Mouse (Mus musculus) v-Abl transformed pro-B cells (cell line): ENCODE results near the gene Fbxl21.

Source experiments
- in situ Hi-C, 2 experiments: fragments of 400-800 bp; cut with MboI; formaldehyde crosslinking; loops; one replicate each; pipeline ENCODE4 v1.15.1; 2025; ENCODE audit not compliant: unreplicated experiment in 2 of 2

The Fbxl21 gene

GRCm38 (mm10) chr13:56575074-56575473, 52.8 kb downstream of the Fbxl21 start:
- in situ Hi-C loops, result loop anchor here in 1 of 2 experiments (5.0 to 25.0 kb wide), 3 partner anchors 82 to 687 kb away; no protein-coding TSS in a partner anchor

- in situ Hi-C loops, result loop anchor here in 1 of 2 experiments (5.0 to 25.0 kb wide), 3 partner anchors 81 to 686 kb away; no protein-coding TSS in a partner anchor
Measured at GRCm38 (mm10) chr13:56575701-56576321, 53.5 kb downstream of the Fbxl21 start.

- in situ Hi-C loops, result loop anchor here in 1 of 2 experiments (5.0 to 25.0 kb wide), 3 partner anchors 79 to 684 kb away; no protein-coding TSS in a partner anchor
Measured at GRCm38 (mm10) chr13:56578097-56578496, 55.8 kb downstream of the Fbxl21 start.

GRCm38 (mm10) chr13:56580450-56580849, 58.2 kb downstream of the Fbxl21 start:
- in situ Hi-C loops, result loop anchor here in 1 of 2 experiments (25.0 kb wide), 1 partner anchor 682 kb away; no protein-coding TSS in a partner anchor

GRCm38 (mm10) chr13:56581512-56581911, 59.2 kb downstream of the Fbxl21 start:
- in situ Hi-C loops, result loop anchor here in 1 of 2 experiments (25.0 kb wide), 1 partner anchor 681 kb away; no protein-coding TSS in a partner anchor

GRCm38 (mm10) chr13:56581961-56582434, 59.7 kb downstream of the Fbxl21 start:
- in situ Hi-C loops, result loop anchor here in 1 of 2 experiments (25.0 kb wide), 1 partner anchor 680 kb away; no protein-coding TSS in a partner anchor

GRCm38 (mm10) chr13:56582720-56583119, 60.4 kb downstream of the Fbxl21 start:
- in situ Hi-C loops, result loop anchor here in 1 of 2 experiments (25.0 kb wide), 1 partner anchor 680 kb away; no protein-coding TSS in a partner anchor

GRCm38 (mm10) chr13:56586046-56586445, 63.8 kb downstream of the Fbxl21 start:
- in situ Hi-C loops, result loop anchor here in 1 of 2 experiments (25.0 kb wide), 1 partner anchor 676 kb away; no protein-coding TSS in a partner anchor
